Mouse (Mus musculus): ENCODE results near the gene Mlycd.

DNA sequence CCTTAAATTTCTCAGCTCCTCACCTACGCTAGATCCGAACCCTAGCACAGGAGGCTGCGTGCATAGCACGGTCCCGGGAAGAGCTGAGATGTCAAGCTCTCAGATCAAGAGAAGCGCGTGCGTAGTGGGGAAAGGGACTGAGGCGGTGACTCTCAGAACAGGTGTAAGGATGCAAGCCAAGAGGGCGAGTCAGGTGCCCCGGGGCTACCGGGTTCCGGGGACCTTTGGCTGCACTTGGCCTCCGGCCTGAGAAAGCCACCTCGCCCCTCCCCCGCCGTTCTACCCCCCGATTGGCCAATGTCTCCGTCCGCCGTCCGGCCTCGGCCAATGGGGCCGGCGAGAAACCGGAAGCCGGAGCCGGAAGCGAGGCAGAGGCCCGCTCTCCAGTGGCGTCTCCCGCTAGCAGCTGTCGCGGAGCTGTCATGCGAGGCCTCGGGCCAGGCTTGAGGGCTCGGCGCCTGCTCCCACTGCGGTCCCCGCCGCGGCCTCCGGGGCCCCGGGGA lies at the start of gene Mlycd:
- peak; percentile 83 for TF ChIP-seq POLR2A (IDR thresholded peaks at IDR 0.05; ENCODE audit: low read depth, low read length)
- peak; percentile 73; the same call in 1 of the 2 replicates for TF ChIP-seq KAT2A (IDR thresholded peaks at IDR 0.05; ENCODE audit: insufficient replicate concordance, low read length)
- no peak for TF ChIP-seq SMC3 (IDR thresholded peaks at IDR 0.05; ENCODE audit: low read depth, low read length)
- no peak for TF ChIP-seq ZNF384 (IDR thresholded peaks at IDR 0.05; ENCODE audit: low read depth, low read length)
- peak; percentile 88 for TF ChIP-seq NELFE (IDR thresholded peaks at IDR 0.05; ENCODE audit: low read depth, low read length)
